Mouse (Mus musculus): ENCODE measurements around the gene B4galt7. TPM values are rescaled to one million over a fixed set of nuclear protein-coding genes. Genes with fewer than 3 reads are reported as not detected.
"Not testable (repeated sequence)": the region's sequence is repeated elsewhere in the genome, so short reads cannot be mapped to it uniquely, and the experiment has no call there.

The B4galt7 gene
- total RNA-seq, 2 experiments from 2014 or later, result 10.0 to 11.4 TPM

GRCm38 (mm10) chr13:55593254-55593747 is 6.4 kb upstream of the B4galt7 start:
- no peak for DNase-seq
- intact Hi-C loops (cut with DNase I), result no loop called here

GRCm38 (mm10) chr13:55595375-55595774 is 4.3 kb upstream of the B4galt7 start:
- intact Hi-C loops (cut with DNase I), result no loop called here
- DNase-seq, result no peak

GRCm38 (mm10) chr13:55596802-55597201 is 2.9 kb upstream of the B4galt7 start:
- intact Hi-C loops (cut with DNase I), result no loop called here
- no peak for DNase-seq

- DNase-seq, result no peak
- intact Hi-C loops (cut with DNase I), result loop anchor here (1.0 to 2.0 kb wide), 3 partner anchors 20 to 128 kb away; no protein-coding TSS in a partner anchor
These were observed 961 bp downstream of the B4galt7 start for GRCm38 (mm10) chr13:55600657-55601056.

- peak; percentile 84 to 90 for DNase-seq
- intact Hi-C loops (cut with DNase I), result loop anchor here (1.0 to 2.0 kb wide), 3 partner anchors 19 to 127 kb away; no protein-coding TSS in a partner anchor
These were observed 1.9 kb downstream of the B4galt7 start for GRCm38 (mm10) chr13:55601611-55602010.

- intact Hi-C loops (cut with DNase I), result no loop called here
- DNase-seq, result no peak
These were observed 4.9 kb downstream of the B4galt7 start for GRCm38 (mm10) chr13:55604606-55605005.

- no peak for DNase-seq
- intact Hi-C loops (cut with DNase I), result no loop called here
These were observed 7.4 kb downstream of the B4galt7 start for GRCm38 (mm10) chr13:55606899-55607623.

GRCm38 (mm10) chr13:55607624-55608006 is 7.9 kb downstream of the B4galt7 start:
- no peak for DNase-seq
- intact Hi-C loops (cut with DNase I), result no loop called here

- intact Hi-C loops (cut with DNase I), result no loop called here
- DNase-seq, result no peak
These were observed 12.3 kb downstream of the B4galt7 start for GRCm38 (mm10) chr13:55611996-55612395.

GRCm38 (mm10) chr13:55613471-55613870 is 13.8 kb downstream of the B4galt7 start:
- intact Hi-C loops (cut with DNase I), result no loop called here
- no peak for DNase-seq

GRCm38 (mm10) chr13:55619328-55619727 is 19.6 kb downstream of the B4galt7 start:
- DNase-seq, result no peak
- intact Hi-C loops (cut with DNase I), result no loop called here

- no peak for DNase-seq
- intact Hi-C loops (cut with DNase I), result loop anchor here (2.0 kb wide), 1 partner anchor 19 kb away; no protein-coding TSS in a partner anchor
These were observed 20.6 kb downstream of the B4galt7 start for GRCm38 (mm10) chr13:55620275-55620674.

GRCm38 (mm10) chr13:55622156-55622648 is 22.5 kb downstream of the B4galt7 start:
- intact Hi-C loops (cut with DNase I); DNase-seq: not testable (repeated sequence)

GRCm38 (mm10) chr13:55622649-55623541 is 23.2 kb downstream of the B4galt7 start, which contains the start of gene Caml:
TSS of gene Caml (plus strand) at chr13:55623005.
- peak; percentile 87 to 91 for DNase-seq
- intact Hi-C loops (cut with DNase I), result no loop called here

GRCm38 (mm10) chr13:55634639-55635127 is 35.0 kb downstream of the B4galt7 start, which contains the start of gene Ddx46:
TSS of gene Ddx46 (plus strand) at chr13:55635027.
- peak; percentile 94 to 97 for DNase-seq
- intact Hi-C loops (cut with DNase I), result no loop called here

GRCm38 (mm10) chr13:55635146-55635571 is 35.5 kb downstream of the B4galt7 start:
- intact Hi-C loops (cut with DNase I), result no loop called here
- DNase-seq, result no peak

- intact Hi-C loops (cut with DNase I), result no loop called here
- no peak for DNase-seq
These were observed 36.7 kb downstream of the B4galt7 start for GRCm38 (mm10) chr13:55636185-55636983.

- peak; percentile 81 to 87 for DNase-seq
- intact Hi-C loops (cut with DNase I), result loop anchor here (1.0 to 5.0 kb wide), 2 partner anchors 39 to 87 kb away; partner anchors contain the start of gene Pcbd2
These were observed 40.8 kb downstream of the B4galt7 start for GRCm38 (mm10) chr13:55640480-55640879.

- intact Hi-C loops (cut with DNase I), result loop anchor here (5.0 kb wide), 1 partner anchor 83 kb away; the partner anchor contains the start of gene Pcbd2
These were observed 44.8 kb downstream of the B4galt7 start for GRCm38 (mm10) chr13:55644525-55644924.

More at GRCm38 (mm10) chr13:55644525-55644924, 44.8 kb downstream of the B4galt7 start:
- DNase-seq, result peak in 1 of 2 experiments; percentile 13

All from heart, postnatal 14 days (tissue).